Mouse (Mus musculus): Measurements from ENCODE around the gene Sigirr.

DNA sequence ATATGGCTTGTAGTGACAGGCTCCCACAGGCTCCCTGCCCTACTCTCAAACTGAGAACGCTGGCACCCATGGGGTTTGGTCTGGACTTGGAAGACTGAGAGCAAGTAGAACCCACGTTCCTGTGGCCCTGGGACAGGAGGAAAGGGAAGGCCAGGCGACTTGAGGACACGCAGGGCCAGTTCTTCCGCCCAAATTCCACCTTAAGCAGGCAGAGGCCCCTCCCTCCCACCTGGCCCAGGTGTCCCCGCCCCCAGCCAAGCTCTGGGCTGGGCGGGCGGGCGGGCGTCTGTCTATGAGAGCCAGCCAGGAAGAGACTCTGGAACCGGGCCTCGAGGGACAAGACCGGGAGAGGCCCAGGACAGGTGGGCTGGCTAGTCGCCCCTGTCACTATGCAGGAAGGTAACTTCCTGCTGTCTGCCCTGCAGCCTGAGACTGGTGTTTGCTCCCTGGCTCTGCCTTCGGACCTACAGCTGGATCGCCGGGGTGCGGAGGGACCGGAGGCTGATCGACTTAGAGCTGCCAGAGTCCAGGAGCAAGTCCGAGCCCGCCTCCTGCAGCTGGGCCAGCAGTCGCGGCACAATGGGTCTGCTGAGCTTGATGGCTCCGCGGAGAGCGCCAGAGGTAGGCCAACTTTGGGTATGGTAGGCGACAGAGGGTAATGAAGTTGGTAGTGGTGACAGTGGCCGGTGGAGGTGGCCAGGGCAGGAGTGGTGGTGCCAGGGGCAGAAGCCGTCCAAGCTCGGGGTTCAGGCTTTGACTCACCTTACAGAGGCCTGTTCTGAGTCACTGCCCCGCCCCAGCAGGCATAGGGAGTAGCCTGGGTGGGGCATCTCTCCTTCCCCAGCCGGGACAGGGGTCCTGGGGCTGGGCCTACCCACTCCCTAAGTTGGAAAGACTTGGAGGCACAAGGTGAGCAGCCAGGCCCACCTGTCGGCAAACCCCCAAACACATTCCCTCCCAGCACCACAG, 20.6 kb downstream of the Sigirr start:
- TF ChIP-seq GATA1 (IDR thresholded peaks at IDR 0.05; ENCODE audit: borderline replicate concordance, low read length) (no peak), FLI1 (IDR thresholded peaks at IDR 0.05; ENCODE audit: low read length) (no peak)
